Mouse (Mus musculus): ENCODE data around the gene Nmt2. TPM values are rescaled to one million over a fixed set of nuclear protein-coding genes. Genes with fewer than 3 reads are reported as not detected.

Nmt2 gene
- polyA plus RNA-seq, 1 experiment from 2014 or later, result 126 TPM

DNA sequence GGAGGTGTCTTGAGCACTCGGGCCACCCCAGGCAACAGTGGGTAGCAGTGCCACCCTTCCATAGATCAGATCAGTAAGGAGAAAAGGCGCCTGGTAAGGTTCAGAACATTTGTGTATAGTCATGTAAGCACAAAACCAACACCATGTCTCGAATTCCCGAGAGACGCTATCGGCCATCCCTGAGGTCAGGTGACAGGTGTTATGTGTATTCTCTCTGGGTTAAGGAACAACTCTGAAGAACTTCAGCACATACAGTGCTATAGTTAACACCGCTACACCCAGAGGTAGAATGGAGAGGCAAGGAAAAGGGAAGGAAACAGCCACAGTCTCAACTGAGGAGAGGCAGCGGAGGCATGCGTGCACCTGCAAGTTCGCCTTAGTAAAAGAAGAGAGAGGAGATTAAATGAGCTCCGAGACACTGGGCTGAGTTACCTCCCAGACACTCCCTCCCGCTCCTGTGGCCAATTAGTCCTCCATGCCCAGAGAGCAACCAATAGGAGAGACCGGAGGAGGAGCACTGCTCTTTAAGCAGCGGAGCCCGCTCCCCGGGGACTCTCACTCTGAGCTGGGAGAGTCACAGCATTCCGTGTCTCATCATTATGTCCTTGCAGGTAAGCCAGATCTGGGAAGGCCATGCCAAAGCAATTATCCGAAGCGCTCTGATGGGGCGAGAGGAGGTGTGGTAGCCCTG is 51.7 kb downstream of the Nmt2 start, which contains the start of gene Acbd7:
TSS of gene Acbd7 (plus strand) at position 558 of the 691 bp plus-strand sequence.
- WGBS, result 2% methylated on average over 20 of the region's 20 CpGs
- Histone ChIP-seq H3K27me3 (replicated peaks; ENCODE audit: control insufficient read depth, insufficient read depth, low read length) (peaks cover 5% of the 10 kb centered on the region), H3K27ac (ENCODE audit: low read length) (no peak within 1 kb of the TSS), H3K4me3 (replicated peaks; ENCODE audit: low read length) (peak within 1 kb of the TSS; percentile 29), H3K4me2 (ENCODE audit: low read length) (peak within 1 kb of the TSS; percentile 55), H3K9ac (replicated peaks; ENCODE audit: low read depth, low read length) (no peak within 1 kb of the TSS), H3K9me3 (ENCODE audit: control insufficient read depth, low read length) (no peaks in the 10 kb centered on the region), H3K36me3 (ENCODE audit: control insufficient read depth, insufficient read depth) (no peaks in the 10 kb centered on the region), H3K4me1 (replicated peaks; ENCODE audit: control insufficient read depth, insufficient read depth, low read length) (peaks cover 23% of the 10 kb centered on the region)
- ATAC-seq, result peak; percentile 14; the same call in 1 of the 2 replicates

DNA sequence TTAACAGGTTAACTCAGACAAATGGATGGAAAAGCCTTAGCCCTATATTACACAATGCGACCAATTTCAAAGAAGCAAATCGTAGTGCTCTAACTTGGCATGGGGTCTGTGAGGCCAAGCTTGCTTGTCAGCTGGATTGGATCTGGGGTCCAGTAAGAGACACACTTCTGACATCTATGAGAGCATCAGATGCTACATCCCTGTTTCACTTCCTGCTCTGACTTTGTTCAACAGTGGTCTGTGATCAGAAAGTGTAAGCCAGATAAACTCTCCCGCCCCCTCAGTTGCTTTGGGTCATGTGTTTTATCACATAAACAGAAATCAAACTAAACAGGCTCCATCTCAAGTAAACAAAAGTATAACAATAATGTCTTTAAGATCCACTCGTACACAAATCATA is 64.4 kb downstream of the Nmt2 start:
- H3K9ac ChIP-seq (replicated peaks; ENCODE audit: low read depth, low read length), result no peak overlapping the region
- ATAC-seq, result no peak
- no peaks in the 10 kb centered on the region for H3K9me3 ChIP-seq (ENCODE audit: control insufficient read depth, low read length)
- no peaks in the 10 kb centered on the region for H3K27me3 ChIP-seq (replicated peaks; ENCODE audit: control insufficient read depth, insufficient read depth, low read length)
- no peak overlapping the region for H3K27ac ChIP-seq (ENCODE audit: low read length)
- no peaks in the 10 kb centered on the region for H3K4me1 ChIP-seq (replicated peaks; ENCODE audit: control insufficient read depth, insufficient read depth, low read length)
- H3K4me3 ChIP-seq (replicated peaks; ENCODE audit: low read length), result no peak overlapping the region
- H3K4me2 ChIP-seq (ENCODE audit: low read length), result no peak overlapping the region
- 83% methylated on average over 4 of the region's 4 CpGs for WGBS
- H3K36me3 ChIP-seq (ENCODE audit: control insufficient read depth, insufficient read depth), result no peaks in the 10 kb centered on the region

DNA sequence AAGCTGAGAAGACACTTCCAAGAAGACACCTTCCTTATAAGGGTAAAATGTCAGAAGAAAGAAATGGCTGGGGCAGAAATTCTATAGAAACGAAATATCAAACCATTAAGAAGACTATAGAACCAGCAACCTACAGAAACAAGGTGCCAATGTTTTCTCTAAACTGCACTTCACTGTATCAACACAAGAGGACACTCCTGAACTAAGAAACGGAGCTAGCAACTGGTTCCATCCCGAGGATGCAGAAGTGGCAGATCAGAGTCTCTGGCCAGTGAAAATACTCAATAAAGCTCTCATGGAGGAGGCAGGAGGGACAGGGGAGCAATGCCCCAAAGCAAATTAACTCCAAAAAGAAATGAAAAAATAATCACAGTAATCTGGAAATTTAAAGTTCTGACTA is 64.9 kb downstream of the Nmt2 start:
- H3K4me1 ChIP-seq (replicated peaks; ENCODE audit: control insufficient read depth, insufficient read depth, low read length), result no peaks in the 10 kb centered on the region
- H3K9me3 ChIP-seq (ENCODE audit: control insufficient read depth, low read length), result no peaks in the 10 kb centered on the region
- ATAC-seq, result no peak
- no peaks in the 10 kb centered on the region for H3K27me3 ChIP-seq (replicated peaks; ENCODE audit: control insufficient read depth, insufficient read depth, low read length)
- 14% methylated on average over 3 of the region's 3 CpGs for WGBS
- no peak overlapping the region for H3K4me2 ChIP-seq (ENCODE audit: low read length)
- H3K9ac ChIP-seq (replicated peaks; ENCODE audit: low read depth, low read length), result no peak overlapping the region
- no peak overlapping the region for H3K4me3 ChIP-seq (replicated peaks; ENCODE audit: low read length)
- no peak overlapping the region for H3K27ac ChIP-seq (ENCODE audit: low read length)
- H3K36me3 ChIP-seq (ENCODE audit: control insufficient read depth, insufficient read depth), result no peaks in the 10 kb centered on the region

DNA sequence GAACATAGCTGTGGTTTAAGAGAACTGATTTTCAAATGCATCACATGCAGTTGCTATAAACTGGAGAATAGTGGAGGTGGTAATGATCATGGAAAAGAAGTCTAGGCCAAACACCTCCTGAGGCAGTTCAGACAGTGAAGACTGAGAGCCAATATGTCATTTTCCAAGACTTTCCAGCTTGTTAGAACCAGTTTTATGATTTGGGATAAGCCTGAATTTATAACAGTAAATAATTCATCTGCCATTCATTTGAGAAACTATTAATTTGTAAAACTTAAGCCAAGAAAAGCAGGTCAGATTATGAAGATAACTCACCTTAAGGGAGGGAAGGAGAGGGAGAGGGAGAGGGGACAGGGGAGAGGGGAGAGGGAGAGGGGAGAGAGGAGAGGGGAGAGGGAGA is 69.1 kb downstream of the Nmt2 start:
- Histone ChIP-seq H3K27me3 (replicated peaks; ENCODE audit: control insufficient read depth, insufficient read depth, low read length) (no peaks in the 10 kb centered on the region), H3K4me1 (replicated peaks; ENCODE audit: control insufficient read depth, insufficient read depth, low read length) (no peaks in the 10 kb centered on the region), H3K27ac (ENCODE audit: low read length) (no peak overlapping the region), H3K4me2 (ENCODE audit: low read length) (no peak overlapping the region), H3K36me3 (ENCODE audit: control insufficient read depth, insufficient read depth) (no peaks in the 10 kb centered on the region), H3K4me3 (replicated peaks; ENCODE audit: low read length) (no peak overlapping the region), H3K9ac (replicated peaks; ENCODE audit: low read depth, low read length) (no peak overlapping the region), H3K9me3 (ENCODE audit: control insufficient read depth, low read length) (no peaks in the 10 kb centered on the region)
- ATAC-seq, result no peak

DNA sequence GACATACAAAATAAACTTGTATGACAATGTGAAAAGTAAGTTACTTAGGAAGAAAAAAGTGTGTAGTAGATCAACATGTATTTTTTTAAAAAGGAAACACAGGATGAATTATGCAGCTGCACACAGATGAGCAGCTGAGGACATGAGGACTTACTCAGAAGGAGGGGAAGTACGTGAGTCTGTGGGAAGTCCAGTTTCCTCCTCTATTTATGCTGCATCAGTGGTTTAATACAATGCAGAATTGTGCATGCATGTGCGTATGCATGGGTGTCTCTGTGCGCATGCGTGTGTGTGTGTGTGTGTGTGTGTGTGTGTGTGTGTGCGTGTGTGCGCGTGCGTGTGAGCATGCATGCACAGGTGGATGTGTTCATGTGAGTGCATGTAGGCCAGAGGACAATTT is 71.8 kb downstream of the Nmt2 start:
- ATAC-seq, result no peak
- H3K27ac ChIP-seq (ENCODE audit: low read length), result no peak overlapping the region
- H3K4me3 ChIP-seq (replicated peaks; ENCODE audit: low read length), result no peak overlapping the region
- no peak overlapping the region for H3K4me2 ChIP-seq (ENCODE audit: low read length)
- 88% methylated on average over 8 of the region's 8 CpGs for WGBS
- H3K9ac ChIP-seq (replicated peaks; ENCODE audit: low read depth, low read length), result no peak overlapping the region
- no peaks in the 10 kb centered on the region for H3K9me3 ChIP-seq (ENCODE audit: control insufficient read depth, low read length)
- no peaks in the 10 kb centered on the region for H3K4me1 ChIP-seq (replicated peaks; ENCODE audit: control insufficient read depth, insufficient read depth, low read length)
- H3K27me3 ChIP-seq (replicated peaks; ENCODE audit: control insufficient read depth, insufficient read depth, low read length), result no peaks in the 10 kb centered on the region
- no peaks in the 10 kb centered on the region for H3K36me3 ChIP-seq (ENCODE audit: control insufficient read depth, insufficient read depth)

DNA sequence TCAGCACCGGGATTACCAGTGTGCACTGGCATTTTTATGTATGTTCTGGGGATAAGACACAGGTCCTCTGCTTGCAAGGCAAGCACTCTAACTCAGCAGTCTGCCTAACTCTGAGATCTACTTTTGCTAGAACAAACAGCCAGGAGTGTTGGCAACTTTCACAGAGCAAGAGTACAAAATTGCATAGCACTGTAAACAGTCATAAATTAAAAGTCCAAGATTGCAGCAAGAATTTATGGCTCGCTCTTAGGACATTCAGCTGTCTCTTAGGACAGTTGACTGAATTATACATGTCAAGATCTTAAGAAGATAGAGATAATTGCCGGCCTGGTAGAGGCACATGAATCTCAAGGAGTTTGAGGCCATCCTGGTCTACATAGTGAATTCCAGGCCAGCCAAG is 72.3 kb downstream of the Nmt2 start:
- Histone ChIP-seq H3K36me3 (ENCODE audit: control insufficient read depth, insufficient read depth) (no peaks in the 10 kb centered on the region), H3K4me2 (ENCODE audit: low read length) (no peak overlapping the region), H3K9ac (replicated peaks; ENCODE audit: low read depth, low read length) (no peak overlapping the region), H3K4me1 (replicated peaks; ENCODE audit: control insufficient read depth, insufficient read depth, low read length) (no peaks in the 10 kb centered on the region), H3K4me3 (replicated peaks; ENCODE audit: low read length) (no peak overlapping the region), H3K27me3 (replicated peaks; ENCODE audit: control insufficient read depth, insufficient read depth, low read length) (no peaks in the 10 kb centered on the region), H3K9me3 (ENCODE audit: control insufficient read depth, low read length) (no peaks in the 10 kb centered on the region), H3K27ac (ENCODE audit: low read length) (no peak overlapping the region)
- no peak for ATAC-seq
- 77% methylated on average over 3 of the region's 3 CpGs for WGBS

DNA sequence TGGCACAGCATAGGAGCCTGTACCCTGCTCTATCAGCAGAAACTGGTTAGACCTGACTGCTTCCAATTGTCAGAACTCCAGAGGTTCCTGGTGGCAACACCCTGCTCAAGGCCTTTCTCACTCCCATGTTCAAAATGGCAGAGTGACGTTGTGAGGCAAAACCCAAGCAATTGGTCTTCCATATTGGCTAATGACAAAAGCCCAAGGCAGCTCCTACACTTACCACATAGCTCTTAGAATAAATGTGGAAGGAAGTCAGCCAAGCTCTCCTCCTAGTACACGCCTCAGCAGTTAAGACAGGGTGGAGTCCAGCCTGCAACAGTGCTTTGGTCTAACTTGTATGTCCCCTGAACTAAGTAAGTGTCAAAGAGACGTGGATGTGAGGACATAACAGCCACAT is 73.9 kb downstream of the Nmt2 start:
- no peaks in the 10 kb centered on the region for H3K4me1 ChIP-seq (replicated peaks; ENCODE audit: control insufficient read depth, insufficient read depth, low read length)
- H3K27me3 ChIP-seq (replicated peaks; ENCODE audit: control insufficient read depth, insufficient read depth, low read length), result no peaks in the 10 kb centered on the region
- H3K9ac ChIP-seq (replicated peaks; ENCODE audit: low read depth, low read length), result no peak overlapping the region
- H3K9me3 ChIP-seq (ENCODE audit: control insufficient read depth, low read length), result no peaks in the 10 kb centered on the region
- H3K27ac ChIP-seq (ENCODE audit: low read length), result no peak overlapping the region
- no peak overlapping the region for H3K4me3 ChIP-seq (replicated peaks; ENCODE audit: low read length)
- H3K4me2 ChIP-seq (ENCODE audit: low read length), result no peak overlapping the region
- no peaks in the 10 kb centered on the region for H3K36me3 ChIP-seq (ENCODE audit: control insufficient read depth, insufficient read depth)
- no peak for ATAC-seq
- WGBS, result 82% methylated on average over 3 of the region's 3 CpGs

DNA sequence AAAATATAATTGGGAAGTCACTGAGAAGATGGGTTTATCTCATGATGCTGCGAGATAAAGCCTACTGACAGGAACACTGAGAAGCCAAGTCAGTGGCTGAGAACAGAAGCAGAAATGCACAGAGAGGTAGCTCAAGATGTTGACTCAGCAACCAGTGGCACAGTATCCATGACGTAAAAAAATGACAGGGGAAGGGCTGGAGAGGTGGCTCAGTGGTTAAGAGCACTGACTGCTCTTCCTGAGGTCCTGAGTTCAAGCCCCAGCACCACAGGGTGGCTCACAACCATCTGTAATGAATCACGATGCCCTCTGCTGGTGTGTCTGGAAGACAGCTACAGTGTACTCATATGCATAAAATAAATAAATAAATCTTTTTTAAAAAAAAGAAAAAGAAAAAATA is 77.1 kb downstream of the Nmt2 start:
- ATAC-seq, result no peak
- H3K36me3 ChIP-seq (ENCODE audit: control insufficient read depth, insufficient read depth), result no peaks in the 10 kb centered on the region
- H3K9ac ChIP-seq (replicated peaks; ENCODE audit: low read depth, low read length), result no peak overlapping the region
- H3K27me3 ChIP-seq (replicated peaks; ENCODE audit: control insufficient read depth, insufficient read depth, low read length), result no peaks in the 10 kb centered on the region
- no peak overlapping the region for H3K27ac ChIP-seq (ENCODE audit: low read length)
- no peak overlapping the region for H3K4me2 ChIP-seq (ENCODE audit: low read length)
- H3K9me3 ChIP-seq (ENCODE audit: control insufficient read depth, low read length), result no peaks in the 10 kb centered on the region
- H3K4me3 ChIP-seq (replicated peaks; ENCODE audit: low read length), result no peak overlapping the region
- WGBS, result 81% methylated on average over 3 of the region's 3 CpGs
- H3K4me1 ChIP-seq (replicated peaks; ENCODE audit: control insufficient read depth, insufficient read depth, low read length), result no peaks in the 10 kb centered on the region

DNA sequence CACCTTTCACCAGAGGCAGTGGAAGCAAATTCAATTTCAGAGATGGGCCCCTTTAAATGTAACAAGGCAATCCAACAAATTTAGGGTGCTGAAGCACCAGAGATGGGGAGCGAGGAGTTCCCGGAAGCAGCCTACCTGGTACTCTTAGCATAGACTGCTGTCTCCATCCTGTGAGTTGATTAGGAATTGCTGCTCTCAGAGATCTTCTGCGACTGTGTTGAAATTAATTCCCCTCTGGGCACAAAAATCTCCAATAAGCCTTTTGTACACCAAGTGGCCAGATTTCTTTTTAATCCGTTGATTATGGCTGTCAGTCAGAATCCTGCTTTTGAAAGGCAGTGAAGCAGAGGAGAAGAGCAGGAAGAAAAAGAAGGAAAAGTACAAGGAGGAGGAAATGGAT is 81.1 kb downstream of the Nmt2 start:
- no peak overlapping the region for H3K4me3 ChIP-seq (replicated peaks; ENCODE audit: low read length)
- no peaks in the 10 kb centered on the region for H3K27me3 ChIP-seq (replicated peaks; ENCODE audit: control insufficient read depth, insufficient read depth, low read length)
- no peak overlapping the region for H3K27ac ChIP-seq (ENCODE audit: low read length)
- H3K4me1 ChIP-seq (replicated peaks; ENCODE audit: control insufficient read depth, insufficient read depth, low read length), result no peaks in the 10 kb centered on the region
- no peaks in the 10 kb centered on the region for H3K9me3 ChIP-seq (ENCODE audit: control insufficient read depth, low read length)
- ATAC-seq, result no peak
- H3K9ac ChIP-seq (replicated peaks; ENCODE audit: low read depth, low read length), result no peak overlapping the region
- 24% methylated on average over 4 of the region's 4 CpGs for WGBS
- H3K36me3 ChIP-seq (ENCODE audit: control insufficient read depth, insufficient read depth), result no peaks in the 10 kb centered on the region
- no peak overlapping the region for H3K4me2 ChIP-seq (ENCODE audit: low read length)

All from forebrain, embryonic 16.5 days (tissue).